Mouse (Mus musculus) G1E (cell line): ENCODE results near the gene BC048562.

Source experiments
- CTCF ChIP-seq: IDR thresholded peaks from 2 replicates; pipeline ENCODE4 v1.5.1; 2012; ENCODE audit warnings: low read depth, low read length, inconsistent platforms, mixed read lengths
- GATA1 ChIP-seq: IDR thresholded peaks from 2 replicates; pipeline ENCODE4 v1.6.1; 2012; ENCODE audit warnings: borderline replicate concordance, low read length, inconsistent platforms, mixed read lengths
- GATA2 ChIP-seq: IDR thresholded peaks from 2 replicates; pipeline ENCODE4 v1.6.1; 2012; ENCODE audit warnings: low read depth, low read length, inconsistent platforms, borderline replicate concordance
- POLR2AphosphoS5 ChIP-seq: IDR thresholded peaks from 2 replicates; pipeline ENCODE4 v1.6.1; 2012; ENCODE audit warnings: low read depth, low read length, inconsistent platforms; ENCODE audit not compliant: insufficient replicate concordance
- TAL1 ChIP-seq: conservative IDR thresholded peaks from 2 replicates; pipeline ENCODE4 v1.6.1; 2012; ENCODE audit warnings: low read depth, low read length, inconsistent platforms, mixed read lengths

- TF ChIP-seq CTCF: no peak
- no peak for TF ChIP-seq TAL1
- no peak for TF ChIP-seq GATA1
- TF ChIP-seq POLR2AphosphoS5: no peak
- TF ChIP-seq GATA2: no peak
These were observed at the start of gene BC048562 for GRCm38 (mm10) chr9:108436182-108436581.
